In genomic region chr7:68129077-68129511, GRCm38 (mm10) we compare ENCODE assay signal across 7 mouse cellular contexts.
DNase-seq lines count a peak whose midpoint lies in the region; ATAC-seq and TF ChIP-seq lines count a peak whose summit lies in the region.

No protein-coding gene starts in this region.

- DNase-seq in adrenal gland, adult 2 months: peak; percentile 98
- DNase-seq in embryo, embryonic 11.5 days (ENCODE audit: low read depth, low spot score): peak; percentile 98
- peak; percentile 91 to 98 for DNase-seq in gastrocnemius, postnatal 4 days (ENCODE audit: low spot score in 2 of 2)
- DNase-seq in left cerebral cortex, postnatal 4 days: peak; percentile 99

- no peak; the same call in 1 of the 2 replicates for TF ChIP-seq POLR2A in small intestine, adult 2 months (IDR thresholded peaks at IDR 0.05; ENCODE audit: low read depth, low read length)

- peak; percentile 93 for ATAC-seq in intestine, postnatal 0 days
- ATAC-seq in midbrain, embryonic 12.5 days (ENCODE audit: low FRiP score, low read depth): peak; percentile 92

- H3K4me1 ChIP-seq in intestine, postnatal 0 days (replicated peaks; ENCODE audit: control insufficient read depth, insufficient read depth, low read length): no peaks in the 10 kb centered on the region
- H3K4me1 ChIP-seq in midbrain, embryonic 12.5 days: peaks cover 54% of the 10 kb centered on the region
- no peaks in the 10 kb centered on the region for H3K4me1 ChIP-seq in small intestine, adult 2 months (ENCODE audit: control insufficient read depth, insufficient read depth, insufficient read length, low read length)

- peak overlapping the region; percentile 80 for H3K27ac ChIP-seq in intestine, postnatal 0 days (ENCODE audit: low read depth, low read length)
- peak overlapping the region; percentile 92 for H3K27ac ChIP-seq in midbrain, embryonic 12.5 days (replicated peaks)
- peak overlapping the region; percentile 38; the same call in 1 of the 2 replicates for H3K27ac ChIP-seq in small intestine, adult 2 months (ENCODE audit: insufficient read depth, low read depth, low read length)

- H3K9ac ChIP-seq in intestine, postnatal 0 days (ENCODE audit: low read depth, low read length): peak overlapping the region; percentile 67
- peak overlapping the region; percentile 78 for H3K9ac ChIP-seq in midbrain, embryonic 12.5 days (replicated peaks)

- under 1% methylated on average over 19 of the region's 19 CpGs for WGBS in intestine, postnatal 0 days
- WGBS in midbrain, embryonic 12.5 days: 1% methylated on average over 19 of the region's 19 CpGs
- WGBS in small intestine, adult 2 months: 1% methylated on average over 19 of the region's 19 CpGs

- H3K27me3 ChIP-seq in intestine, postnatal 0 days (replicated peaks; ENCODE audit: control insufficient read depth, insufficient read depth, low read length): no peaks in the 10 kb centered on the region
- no peaks in the 10 kb centered on the region for H3K27me3 ChIP-seq in midbrain, embryonic 12.5 days
- H3K27me3 ChIP-seq in small intestine, adult 2 months (ENCODE audit: control insufficient read depth, insufficient read depth, low read length): no peaks in the 10 kb centered on the region

- intact Hi-C loops in left cerebral cortex, postnatal 4 days (cut with DNase I): loop anchor here (2.0 kb wide), 1 partner anchor 176 kb away; the partner anchor contains the start of gene Igf1r

- TF ChIP-seq CTCF in intestine, postnatal 0 days (IDR thresholded peaks at IDR 0.05; ENCODE audit: low read depth): no peak
- no peak for TF ChIP-seq CTCF in small intestine, adult 2 months (IDR thresholded peaks at IDR 0.05; ENCODE audit: extremely low read depth, insufficient read length, insufficient replicate concordance, low read depth, low read length)

- no peaks in the 10 kb centered on the region for H3K36me3 ChIP-seq in intestine, postnatal 0 days (ENCODE audit: control insufficient read depth, insufficient read depth)
- H3K36me3 ChIP-seq in midbrain, embryonic 12.5 days: no peaks in the 10 kb centered on the region
- H3K36me3 ChIP-seq in small intestine, adult 2 months (ENCODE audit: control insufficient read depth, insufficient read depth, low read length): no peaks in the 10 kb centered on the region

- H3K4me3 ChIP-seq in intestine, postnatal 0 days (ENCODE audit: low read depth, low read length): peak overlapping the region; percentile 64
- peak overlapping the region; percentile 69 for H3K4me3 ChIP-seq in midbrain, embryonic 12.5 days
- H3K4me3 ChIP-seq in small intestine, adult 2 months (ENCODE audit: low read depth, low read length): peak overlapping the region; percentile 82

- H3K4me2 ChIP-seq in intestine, postnatal 0 days (replicated peaks; ENCODE audit: low read depth): peak overlapping the region; percentile 80
- peak overlapping the region; percentile 76 for H3K4me2 ChIP-seq in midbrain, embryonic 12.5 days (replicated peaks)

- H3K9me3 ChIP-seq in intestine, postnatal 0 days (ENCODE audit: control insufficient read depth): no peaks in the 10 kb centered on the region
- H3K9me3 ChIP-seq in midbrain, embryonic 12.5 days: no peaks in the 10 kb centered on the region

Comparison
In these comparisons a context has a peak if more than half of its experiments do, and no peak if none do; other contexts are left out.
1. Peak in every context shown above with its lines: DNase-seq, ATAC-seq, H3K4me3 ChIP-seq and H3K27ac ChIP-seq.
2. H3K27ac ChIP-seq: peak in every context shown above with its lines; median percentile 92 in midbrain, embryonic 12.5 days; 80 in intestine, postnatal 0 days; 38 in small intestine, adult 2 months.